Mouse (Mus musculus) neural tube, embryonic 12.5 days (tissue): ENCODE data around the gene Gm12695. TPM values are rescaled to one million over a fixed set of nuclear protein-coding genes. Genes with fewer than 3 reads are reported as not detected.

Source experiments
- ATAC-seq: fragments of 200-750 bp; cut with Nextera tagmentation; 2 replicates; pipeline ENCODE4 v1.8.0; 2017; ENCODE audit warnings: low read depth, mild to moderate bottlenecking, moderate TSS enrichment, moderate library complexity; ENCODE audit not compliant: low FRiP score
- H3K27ac ChIP-seq: fragments of 300-500 bp; sonication (generic); 2 replicates; pipeline ENCODE4 v1.5.1; 2016
- H3K27me3 ChIP-seq: fragments of 300-500 bp; sonication (generic); replicated peaks from 2 replicates; pipeline ENCODE4 v1.6.1; 2016; ENCODE audit warnings: mild to moderate bottlenecking
- H3K36me3 ChIP-seq: fragments of 300-500 bp; sonication (generic); 2 replicates; pipeline ENCODE4 v1.6.1; 2016; ENCODE audit warnings: mild to moderate bottlenecking
- H3K4me1 ChIP-seq: fragments of 300-500 bp; sonication (generic); 2 replicates; pipeline ENCODE4 v1.6.1; 2016
- H3K4me2 ChIP-seq: fragments of 300-500 bp; sonication (generic); replicated peaks from 2 replicates; pipeline ENCODE4 v1.6.1; 2016; ENCODE audit warnings: mild to moderate bottlenecking
- H3K4me3 ChIP-seq: fragments of 300-500 bp; sonication (generic); 2 replicates; pipeline ENCODE4 v1.5.1; 2016
- H3K9ac ChIP-seq: fragments of 300-500 bp; sonication (generic); 2 replicates; pipeline ENCODE4 v1.6.1; 2016; ENCODE audit warnings: mild to moderate bottlenecking
- H3K9me3 ChIP-seq: fragments of 300-500 bp; sonication (generic); 2 replicates; pipeline ENCODE4 v1.6.1; 2016; ENCODE audit warnings: mild to moderate bottlenecking
- WGBS: fragments of 180-500 bp; shearing (Covaris S2); methylation state at CpG from one replicate; pipeline ENCODE4 v1.1.7; 2016; 5-methylcytosine and 5-hydroxymethylcytosine counted together
- polyA plus RNA-seq: library from polyadenylated mRNA; unstranded; fragments of >200 nt; fragmentation: Nextera tagmentation; extraction: Ambion mirVana; gene quantifications from 2 replicates; pipeline ENCODE4 v1.2.1, GENCODE M21; 2016

The Gm12695 gene
- not detected in 2 replicates for polyA plus RNA-seq

- no peaks in the 10 kb centered on the region for H3K4me1 ChIP-seq
- H3K4me2 ChIP-seq, result no peak within 1 kb of the TSS
- WGBS, result 95% methylated on average over 3 of the region's 3 CpGs
Measured at GRCm38 (mm10) chr4:96785086-96785485, at the start of gene Gm12695. Gene Gm12695 (minus strand): TSS chr4:96785186.

DNA sequence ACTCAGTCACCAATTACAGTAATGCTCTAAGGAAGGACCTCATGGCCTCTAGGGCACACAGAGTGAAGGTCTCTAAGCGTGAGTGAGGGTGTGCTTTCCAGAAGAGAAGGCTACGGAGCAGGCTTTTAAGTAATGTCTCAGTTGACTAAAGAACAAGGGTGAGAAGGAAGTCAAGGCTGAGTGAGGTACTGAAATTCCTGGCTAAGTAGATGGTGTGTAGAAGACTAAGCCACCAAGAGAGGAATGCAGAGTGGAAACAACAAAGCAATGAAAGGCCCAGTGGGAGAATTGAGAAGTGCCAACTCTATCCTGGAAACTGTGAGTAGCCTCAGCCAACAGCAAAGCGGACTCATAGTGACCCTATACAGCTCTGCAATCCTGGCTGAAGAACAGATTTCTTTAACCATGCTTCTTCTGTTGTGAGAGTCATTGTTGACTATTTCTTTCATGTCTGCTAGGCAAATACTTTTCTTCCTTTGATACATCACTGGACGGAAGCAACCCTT lies 40.6 kb upstream of the Gm12695 start:
- Histone ChIP-seq H3K9me3 (no peaks in the 10 kb centered on the region), H3K4me2 (no peak overlapping the region), H3K27me3 (no peaks in the 10 kb centered on the region), H3K4me1 (no peaks in the 10 kb centered on the region), H3K27ac (no peak overlapping the region), H3K36me3 (no peaks in the 10 kb centered on the region), H3K4me3 (no peak overlapping the region), H3K9ac (no peak overlapping the region)
- ATAC-seq, result no peak
- 94% methylated on average over 4 of the region's 4 CpGs for WGBS

More at GRCm38 (mm10) chr4:96785086-96785485, at the start of gene Gm12695:
- no peak within 1 kb of the TSS for H3K27ac ChIP-seq
- H3K27me3 ChIP-seq, result no peaks in the 10 kb centered on the region
- no peak within 1 kb of the TSS for H3K4me3 ChIP-seq
- ATAC-seq, result no peak
- H3K36me3 ChIP-seq, result no peaks in the 10 kb centered on the region
- no peaks in the 10 kb centered on the region for H3K9me3 ChIP-seq
- no peak within 1 kb of the TSS for H3K9ac ChIP-seq

DNA sequence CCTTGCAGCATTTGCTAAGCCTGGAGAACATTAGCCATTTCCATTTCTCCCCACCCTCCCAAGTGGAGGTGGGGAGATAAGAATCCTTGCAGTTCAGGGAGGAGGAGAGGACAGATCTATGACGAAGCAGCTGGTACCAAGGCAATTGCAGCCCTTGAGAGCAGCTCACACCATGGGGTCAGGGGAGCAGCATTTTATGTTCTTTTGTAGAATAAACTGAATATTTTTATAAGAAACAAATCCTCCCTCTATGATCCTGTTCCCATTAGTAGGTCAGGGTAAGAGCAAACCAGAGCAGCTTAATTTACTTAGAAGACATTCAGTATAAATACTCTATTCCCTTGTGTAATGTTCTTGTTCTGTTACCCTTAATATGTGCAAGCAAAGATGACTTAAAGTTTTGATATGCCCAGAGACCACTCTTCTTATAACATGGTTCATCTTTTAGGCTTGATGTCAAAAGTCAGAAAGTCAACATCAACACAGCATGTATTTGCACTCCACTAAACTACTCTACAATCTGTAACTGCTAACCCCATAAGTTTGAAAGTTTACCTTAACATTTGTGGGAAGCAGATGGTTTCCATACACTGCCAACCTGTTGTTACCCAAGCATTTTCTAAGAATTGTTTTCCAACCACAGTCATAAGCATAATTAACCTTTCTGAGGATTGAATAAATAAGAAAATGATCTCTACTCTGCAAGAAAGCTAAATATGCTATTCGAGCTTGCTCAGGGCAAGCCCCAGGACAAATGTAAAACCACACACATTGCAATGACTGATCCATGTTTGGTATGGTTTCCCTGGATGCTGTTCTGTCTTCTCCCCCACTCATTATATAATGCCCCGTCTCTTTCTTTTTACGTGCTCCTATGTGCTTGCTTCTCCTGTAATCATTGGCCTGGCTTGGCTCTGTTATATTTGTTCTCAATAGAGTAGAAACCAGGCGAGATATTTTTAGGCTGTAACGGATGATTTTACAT lies 22.1 kb upstream of the Gm12695 start:
- no peaks in the 10 kb centered on the region for H3K36me3 ChIP-seq
- no peaks in the 10 kb centered on the region for H3K27me3 ChIP-seq
- H3K9me3 ChIP-seq, result no peaks in the 10 kb centered on the region
- 77% methylated on average over 6 of the region's 6 CpGs for WGBS
- no peak overlapping the region for H3K27ac ChIP-seq
- H3K4me1 ChIP-seq, result no peaks in the 10 kb centered on the region
- ATAC-seq, result no peak
- H3K9ac ChIP-seq, result no peak overlapping the region
- no peak overlapping the region for H3K4me2 ChIP-seq
- H3K4me3 ChIP-seq, result no peak overlapping the region

GRCm38 (mm10) chr4:96799380-96800157 lies 14.6 kb upstream of the Gm12695 start:
- H3K4me1 ChIP-seq, result no peaks in the 10 kb centered on the region
- H3K9ac ChIP-seq, result no peak overlapping the region
- ATAC-seq, result no peak
- H3K27me3 ChIP-seq, result no peaks in the 10 kb centered on the region
- H3K27ac ChIP-seq, result no peak overlapping the region
- 53% methylated on average over 7 of the region's 7 CpGs for WGBS
- H3K4me3 ChIP-seq, result no peak overlapping the region
- H3K4me2 ChIP-seq, result no peak overlapping the region
- H3K36me3 ChIP-seq, result no peaks in the 10 kb centered on the region
- H3K9me3 ChIP-seq, result no peaks in the 10 kb centered on the region

DNA sequence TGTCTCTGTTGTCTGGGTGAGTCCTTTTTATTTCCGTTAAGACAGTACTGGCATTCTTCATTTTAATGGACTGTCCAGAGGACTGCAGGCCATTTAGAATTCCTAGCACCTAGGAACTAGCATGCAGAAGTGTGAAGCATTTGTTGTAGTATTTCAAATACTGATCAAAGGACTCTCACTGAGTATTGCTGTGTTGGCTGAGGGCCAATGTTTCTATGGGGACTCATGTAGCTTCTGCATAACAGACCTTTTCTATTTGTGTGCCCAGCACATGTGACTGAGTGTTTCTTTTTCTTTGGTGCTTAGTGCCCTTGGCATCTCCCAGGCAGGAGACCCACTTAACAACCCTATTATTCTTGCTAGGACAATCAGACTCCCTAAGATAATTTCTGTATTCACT lies 12.6 kb upstream of the Gm12695 start:
- H3K4me1 ChIP-seq, result no peaks in the 10 kb centered on the region
- no peaks in the 10 kb centered on the region for H3K9me3 ChIP-seq
- no peaks in the 10 kb centered on the region for H3K36me3 ChIP-seq
- 28% methylated on average over 1 of the region's 1 CpGs for WGBS
- no peak overlapping the region for H3K27ac ChIP-seq
- no peak overlapping the region for H3K9ac ChIP-seq
- no peak overlapping the region for H3K4me3 ChIP-seq
- ATAC-seq, result peak; percentile 75
- no peak overlapping the region for H3K4me2 ChIP-seq
- H3K27me3 ChIP-seq, result no peaks in the 10 kb centered on the region

GRCm38 (mm10) chr4:96791301-96791700 lies 6.3 kb upstream of the Gm12695 start:
- no peaks in the 10 kb centered on the region for H3K9me3 ChIP-seq
- H3K27ac ChIP-seq, result no peak overlapping the region
- no peak overlapping the region for H3K9ac ChIP-seq
- H3K4me1 ChIP-seq, result no peaks in the 10 kb centered on the region
- no peaks in the 10 kb centered on the region for H3K27me3 ChIP-seq
- H3K36me3 ChIP-seq, result no peaks in the 10 kb centered on the region
- H3K4me2 ChIP-seq, result no peak overlapping the region
- H3K4me3 ChIP-seq, result no peak overlapping the region
- no peak for ATAC-seq

- 50% methylated on average over 3 of the region's 3 CpGs for WGBS
- no peaks in the 10 kb centered on the region for H3K4me1 ChIP-seq
- no peaks in the 10 kb centered on the region for H3K9me3 ChIP-seq
- no peaks in the 10 kb centered on the region for H3K36me3 ChIP-seq
- no peaks in the 10 kb centered on the region for H3K27me3 ChIP-seq
- no peak overlapping the region for H3K4me2 ChIP-seq
- H3K4me3 ChIP-seq, result no peak overlapping the region
- no peak overlapping the region for H3K9ac ChIP-seq
- H3K27ac ChIP-seq, result no peak overlapping the region
- no peak for ATAC-seq
Measured at GRCm38 (mm10) chr4:96789905-96790304, 4.9 kb upstream of the Gm12695 start.

DNA sequence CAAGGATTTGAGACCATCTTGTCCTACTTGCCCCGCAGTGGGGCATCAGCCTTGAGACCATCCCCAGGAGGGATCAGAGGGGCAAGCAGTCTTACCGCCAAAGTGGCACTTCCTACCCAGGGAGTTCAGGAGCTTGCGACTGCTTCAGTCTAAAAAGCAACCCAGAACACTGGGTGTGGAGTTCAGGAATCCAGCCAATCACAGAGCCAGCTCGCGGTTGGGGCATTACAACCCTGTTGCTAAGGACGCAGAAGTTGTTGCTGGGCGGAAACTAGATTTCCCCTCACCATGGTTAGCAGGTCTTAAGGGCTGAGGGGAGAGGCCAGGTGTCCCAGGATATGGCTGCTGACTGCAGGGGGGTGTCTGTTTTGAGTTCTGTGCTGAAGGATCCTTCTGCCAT lies 1.6 kb upstream of the Gm12695 start:
- Histone ChIP-seq H3K9me3 (no peaks in the 10 kb centered on the region), H3K4me3 (no peak overlapping the region), H3K36me3 (no peaks in the 10 kb centered on the region), H3K4me2 (no peak overlapping the region), H3K27me3 (no peaks in the 10 kb centered on the region), H3K4me1 (no peaks in the 10 kb centered on the region), H3K9ac (no peak overlapping the region), H3K27ac (no peak overlapping the region)
- WGBS, result 22% methylated on average over 7 of the region's 7 CpGs
- no peak for ATAC-seq

- H3K36me3 ChIP-seq, result no peaks in the 10 kb centered on the region
- H3K27me3 ChIP-seq, result no peaks in the 10 kb centered on the region
- H3K9ac ChIP-seq, result no peak overlapping the region
- H3K27ac ChIP-seq, result no peak overlapping the region
- no peaks in the 10 kb centered on the region for H3K9me3 ChIP-seq
- ATAC-seq, result no peak
- H3K4me3 ChIP-seq, result no peak overlapping the region
- 77% methylated on average over 3 of the region's 3 CpGs for WGBS
- no peak overlapping the region for H3K4me2 ChIP-seq
- H3K4me1 ChIP-seq, result no peaks in the 10 kb centered on the region
Measured at GRCm38 (mm10) chr4:96772966-96773566, 11.9 kb downstream of the Gm12695 start.

DNA sequence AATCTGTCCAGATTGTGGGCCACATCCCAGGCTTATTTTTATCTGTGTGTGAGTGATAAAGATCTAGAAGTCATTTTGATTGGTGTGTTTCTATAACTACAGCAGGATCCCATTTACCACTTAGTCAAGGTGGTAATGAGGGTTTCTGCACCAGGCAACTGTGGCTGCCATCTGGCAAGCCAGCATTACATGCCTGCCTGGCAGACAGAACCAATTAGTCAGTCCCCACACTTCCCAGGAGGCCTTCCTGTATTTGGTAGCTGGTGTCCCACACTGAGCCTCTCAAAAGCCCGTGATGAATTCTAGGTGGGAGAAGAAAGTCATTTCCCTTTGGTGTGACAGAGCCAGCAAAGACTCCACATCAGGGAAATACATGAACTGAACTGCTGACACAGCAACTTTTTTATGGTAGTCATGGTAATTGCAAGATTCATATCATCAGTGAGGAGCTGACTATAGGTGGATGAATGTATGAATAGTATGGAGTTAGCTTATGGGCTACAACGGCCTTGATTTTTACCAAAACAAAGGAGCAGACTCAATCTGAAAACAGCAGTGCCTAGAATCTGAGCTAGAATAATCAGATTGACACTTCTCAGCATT lies 18.5 kb downstream of the Gm12695 start:
- H3K4me2 ChIP-seq, result no peak overlapping the region
- H3K36me3 ChIP-seq, result no peaks in the 10 kb centered on the region
- 75% methylated on average over 2 of the region's 2 CpGs for WGBS
- no peak overlapping the region for H3K9ac ChIP-seq
- H3K9me3 ChIP-seq, result no peaks in the 10 kb centered on the region
- no peak for ATAC-seq
- H3K4me1 ChIP-seq, result no peaks in the 10 kb centered on the region
- no peaks in the 10 kb centered on the region for H3K27me3 ChIP-seq
- H3K27ac ChIP-seq, result no peak overlapping the region
- H3K4me3 ChIP-seq, result no peak overlapping the region

DNA sequence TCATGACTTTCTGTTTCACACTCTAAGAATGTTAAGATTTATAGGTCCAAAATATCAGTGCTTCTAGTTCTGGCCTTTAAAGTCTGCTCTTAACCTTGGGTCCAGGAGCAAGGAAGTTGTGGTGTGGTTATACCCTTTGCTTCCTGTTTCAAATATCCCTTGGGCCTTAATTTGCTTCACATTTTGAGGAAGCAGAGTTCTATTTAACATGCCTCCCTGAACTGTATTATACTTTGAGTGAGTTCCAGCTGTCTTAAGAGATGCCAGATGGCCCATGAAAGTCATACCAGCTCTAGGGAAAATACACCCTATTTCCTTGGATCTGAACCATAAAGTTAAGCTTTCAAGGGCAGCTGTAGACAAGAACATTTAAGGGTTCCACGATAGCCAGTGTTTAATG lies 33.0 kb downstream of the Gm12695 start:
- Histone ChIP-seq H3K9me3 (no peaks in the 10 kb centered on the region), H3K36me3 (no peaks in the 10 kb centered on the region), H3K27me3 (no peaks in the 10 kb centered on the region), H3K9ac (no peak overlapping the region), H3K27ac (no peak overlapping the region), H3K4me2 (no peak overlapping the region), H3K4me1 (no peaks in the 10 kb centered on the region), H3K4me3 (no peak overlapping the region)
- no peak for ATAC-seq
- 58% methylated on average over 1 of the region's 1 CpGs for WGBS

- H3K9me3 ChIP-seq, result no peaks in the 10 kb centered on the region
- WGBS, result 95% methylated on average over 3 of the region's 3 CpGs
- H3K27me3 ChIP-seq, result no peaks in the 10 kb centered on the region
Measured at GRCm38 (mm10) chr4:96740472-96740871, 44.5 kb downstream of the Gm12695 start.

More at GRCm38 (mm10) chr4:96740472-96740871, 44.5 kb downstream of the Gm12695 start:
- Histone ChIP-seq H3K4me3 (no peak overlapping the region), H3K4me2 (no peak overlapping the region), H3K4me1 (no peaks in the 10 kb centered on the region), H3K27ac (no peak overlapping the region), H3K9ac (no peak overlapping the region), H3K36me3 (no peaks in the 10 kb centered on the region)
- no peak for ATAC-seq
